Mouse (Mus musculus): ENCODE data around the gene Pax7.

- TF ChIP-seq ZC3H11A (IDR thresholded peaks at IDR 0.05; ENCODE audit: borderline replicate concordance, low read depth, low read length) (no peak), CHD2 (IDR thresholded peaks at IDR 0.05; ENCODE audit: low read depth, low read length) (no peak)
These were observed 107.9 kb downstream of the Pax7 start for GRCm38 (mm10) chr4:139725421-139725820.

Measured in ES-E14 (cell line).